In the genomic region with DNA sequence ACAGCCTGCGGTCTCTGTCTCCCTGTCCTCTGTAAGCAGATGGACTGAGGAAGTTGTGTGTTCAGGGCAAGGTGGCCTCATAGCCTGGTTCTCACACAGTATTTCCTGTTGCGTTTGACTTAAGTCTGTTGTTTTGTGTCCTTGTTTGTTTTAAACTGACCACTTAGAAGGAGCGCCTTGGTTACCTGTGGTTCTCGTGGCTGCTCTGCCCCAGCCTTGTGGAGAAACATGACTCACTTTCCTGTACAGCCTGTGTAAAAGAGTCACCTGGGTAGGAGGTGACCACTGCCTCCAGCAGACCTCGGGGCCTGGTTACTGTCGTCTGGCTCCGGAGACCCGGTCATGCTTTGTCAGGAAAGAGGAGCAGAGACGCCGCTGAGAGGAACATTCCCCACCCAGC, we compare ENCODE assay signal across 27 mouse cellular contexts. TPM values are rescaled to one million over a fixed set of nuclear protein-coding genes. Genes with fewer than 3 reads are reported as not detected.
DNase-seq lines count a peak whose midpoint lies in the region; ATAC-seq and TF ChIP-seq lines count a peak whose summit lies in the region.
"Had no signal": no experiment of that assay in that cellular context is flagged by ENCODE, and none has a peak within 500 bp of the region (broad histone marks: within the 10 kb centered on the region; RNA-seq: fewer than 3 reads in every experiment).

No protein-coding gene starts in this region.

- no peak overlapping the region for H3K4me2 ChIP-seq in liver, postnatal 0 days (ENCODE audit: low read depth, low read length)
- H3K4me2 ChIP-seq: embryonic facial prominence, embryonic 15.5 days; heart, embryonic 15.5 days; hindbrain, embryonic 15.5 days had no signal

- no peak for TF ChIP-seq EP300 in liver, postnatal 0 days (IDR thresholded peaks at IDR 0.05; ENCODE audit: low read depth)

- 0 out of 2 replicates have a peak, but pooled peaks cover 9% of the 10 kb centered on the region for H3K4me1 ChIP-seq in liver, postnatal 0 days (ENCODE audit: insufficient read depth)
- H3K4me1 ChIP-seq: embryonic facial prominence, embryonic 15.5 days; hindbrain, embryonic 15.5 days had no signal

- no peak for ATAC-seq in liver, postnatal 0 days
- peak; percentile 61 for ATAC-seq in megakaryocyte, adult 5-6 weeks (ENCODE audit: poor library complexity, severe bottlenecking)
- ATAC-seq: forebrain, postnatal 0 days had no signal

- no peak overlapping the region for H3K9ac ChIP-seq in liver, postnatal 0 days (replicated peaks)
- H3K9ac ChIP-seq: embryonic facial prominence, embryonic 15.5 days; forebrain, postnatal 0 days; heart, embryonic 15.5 days; hindbrain, embryonic 15.5 days had no signal

- no peak overlapping the region; the same call in 1 of the 2 replicates for H3K27ac ChIP-seq in gastrocnemius, adult 2 months
- H3K27ac ChIP-seq in liver, postnatal 0 days (ENCODE audit: low read depth): peak overlapping the region; percentile 57; the same call in 1 of the 2 replicates
- H3K27ac ChIP-seq: embryonic facial prominence, embryonic 15.5 days; hindbrain, embryonic 15.5 days had no signal

- H3K9me3 ChIP-seq in liver, postnatal 0 days (ENCODE audit: low read length): no peaks in the 10 kb centered on the region
- H3K9me3 ChIP-seq: embryonic facial prominence, embryonic 15.5 days; heart, embryonic 15.5 days; hindbrain, embryonic 15.5 days had no signal

- peaks cover 45% of the 10 kb centered on the region for H3K36me3 ChIP-seq in liver, postnatal 0 days (replicated peaks; ENCODE audit: insufficient read depth, low read length)

- no peak overlapping the region for H3K4me3 ChIP-seq in gastrocnemius, adult 2 months
- no peak overlapping the region for H3K4me3 ChIP-seq in liver, postnatal 0 days (ENCODE audit: low read depth, low read length)
- H3K4me3 ChIP-seq: embryonic facial prominence, embryonic 15.5 days; heart, embryonic 15.5 days; hindbrain, embryonic 15.5 days had no signal

- WGBS in liver, postnatal 0 days (ENCODE audit: insufficient replicate concordance): 82% methylated on average over 10 of the region's 10 CpGs

- no peak for TF ChIP-seq CTCF in gastrocnemius, adult 2 months (IDR thresholded peaks at IDR 0.05)
- no peak for TF ChIP-seq CTCF in liver, postnatal 0 days (IDR thresholded peaks at IDR 0.05; ENCODE audit: low read depth)

- intact Hi-C loops in gastrocnemius, adult 2 months (cut with DNase I): loop anchor here (10.0 kb wide), 1 partner anchor 51 kb away; no protein-coding TSS in a partner anchor

- no peaks in the 10 kb centered on the region for H3K27me3 ChIP-seq in liver, postnatal 0 days (ENCODE audit: insufficient read depth, low read length)
- H3K27me3 ChIP-seq: CH12.LX; embryonic facial prominence, embryonic 15.5 days; heart, embryonic 15.5 days; hindbrain, embryonic 15.5 days had no signal

- peak; percentile 20 for DNase-seq in gastrocnemius, adult 2 months
- DNase-seq in gastrocnemius, postnatal 25 days: no peak
- no peak for DNase-seq in liver, postnatal 0 days
- DNase-seq in liver (no peak), 416B (ENCODE audit: low read depth) (peak; percentile 48)
- no peak for DNase-seq in ovary, adult 18-20 months (ENCODE audit: low spot score)
- no peak for DNase-seq in right cerebral cortex, adult 2 months (ENCODE audit: low spot score in 2 of 2)
- DNase-seq: adrenal gland, adult 2 months; adrenal gland, postnatal 36 days; cerebellum, adult 11 months; cerebellum, adult 8-10 months; cerebellum, postnatal 14 days; embryo, embryonic 11 days; forebrain, postnatal 0 days; heart, adult 11 months had no signal

RNA-seq across cellular contexts. Expression of gene Cyp17a1, which starts 17.3 kb away (rescaled TPM):
- not detected for total RNA-seq in gastrocnemius, adult 2 months (2021)
- not detected for total RNA-seq in gastrocnemius, postnatal 25 days (2021)
- polyA plus RNA-seq in liver, postnatal 0 days (2015; fragmentation: Nextera tagmentation; extraction: Ambion mirVana): 3.3 and 5.8 TPM in 2 replicates
- not detected in 2 replicates for total RNA-seq in megakaryocyte, adult 5-6 weeks (2015)
- not detected in 2 replicates for total RNA-seq in megakaryocyte, adult 5-6 weeks (2017)
- total RNA-seq: CH12.LX; common myeloid progenitor, adult 5-6 weeks; forebrain, postnatal 0 days; gastrocnemius, adult 18-20 months; gastrocnemius, postnatal 36 days; heart, postnatal 25 days had no signal
- polyA plus RNA-seq: brain, embryonic 14.5 days; embryonic facial prominence, embryonic 11.5 days; forebrain, embryonic 11.5 days; forebrain, postnatal 0 days; hindbrain, embryonic 15.5 days had no signal

RNA-seq across cellular contexts. Expression of gene Borcs7, which starts 34.1 kb away (rescaled TPM):
- 10 to 100 TPM; 12.1 to 12.2 TPM for total RNA-seq in gastrocnemius, adult 2 months (2021)
- total RNA-seq in gastrocnemius, postnatal 25 days (2021): 10 to 100 TPM; 11.4 to 11.8 TPM
- 6.6 and 7.1 TPM in 2 replicates for polyA plus RNA-seq in liver, postnatal 0 days (2015; fragmentation: Nextera tagmentation; extraction: Ambion mirVana)
- 12.7 TPM in 2 replicates for total RNA-seq in megakaryocyte, adult 5-6 weeks (2015)
- total RNA-seq in megakaryocyte, adult 5-6 weeks (2017): 4.7 and 6.2 TPM in 2 replicates

RNA-seq across cellular contexts. Expression of gene As3mt, which starts 51.6 kb away (rescaled TPM):
- total RNA-seq in gastrocnemius, adult 2 months (2021): 100 to 1,000 TPM in 1 of 2 experiments, 10 to 100 TPM in 1; 76.3 to 106 TPM
- 10 to 100 TPM; 87.8 to 90.3 TPM for total RNA-seq in gastrocnemius, postnatal 25 days (2021)
- polyA plus RNA-seq in liver, postnatal 0 days (2015; fragmentation: Nextera tagmentation; extraction: Ambion mirVana): 28.4 and 30.1 TPM in 2 replicates
- total RNA-seq in megakaryocyte, adult 5-6 weeks (2015): 10.5 and 11.1 TPM in 2 replicates
- 20.5 and 21.0 TPM in 2 replicates for total RNA-seq in megakaryocyte, adult 5-6 weeks (2017)

RNA-seq across cellular contexts. Expression of gene Wbp1l, which starts 56.7 kb away (rescaled TPM):
- 100 to 1,000 TPM in 1 of 2 experiments, 10 to 100 TPM in 1; 65.4 to 101 TPM for total RNA-seq in gastrocnemius, adult 2 months (2021)
- total RNA-seq in gastrocnemius, postnatal 25 days (2021): 10 to 100 TPM; 39.0 to 47.3 TPM
- 40.4 and 48.8 TPM in 2 replicates for polyA plus RNA-seq in liver, postnatal 0 days (2015; fragmentation: Nextera tagmentation; extraction: Ambion mirVana)
- 23.4 and 23.8 TPM in 2 replicates for total RNA-seq in megakaryocyte, adult 5-6 weeks (2015)
- total RNA-seq in megakaryocyte, adult 5-6 weeks (2017): 36.9 and 39.8 TPM in 2 replicates

Comparison
In these comparisons a context has a peak if more than half of its experiments do, and no peak if none do; other contexts are left out.
1. DNase-seq: peak in gastrocnemius, adult 2 months (single experiment) and 416B (single experiment); none in gastrocnemius, postnatal 25 days (single experiment), liver, postnatal 0 days (single experiment), liver (single experiment), ovary, adult 18-20 months (single experiment) and right cerebral cortex, adult 2 months (0 of 2).